Mouse (Mus musculus): ENCODE data around the gene Hes2.
A peak's percentile ranks its signal among the peaks of the same experiment; 100 is the strongest.

DNA sequence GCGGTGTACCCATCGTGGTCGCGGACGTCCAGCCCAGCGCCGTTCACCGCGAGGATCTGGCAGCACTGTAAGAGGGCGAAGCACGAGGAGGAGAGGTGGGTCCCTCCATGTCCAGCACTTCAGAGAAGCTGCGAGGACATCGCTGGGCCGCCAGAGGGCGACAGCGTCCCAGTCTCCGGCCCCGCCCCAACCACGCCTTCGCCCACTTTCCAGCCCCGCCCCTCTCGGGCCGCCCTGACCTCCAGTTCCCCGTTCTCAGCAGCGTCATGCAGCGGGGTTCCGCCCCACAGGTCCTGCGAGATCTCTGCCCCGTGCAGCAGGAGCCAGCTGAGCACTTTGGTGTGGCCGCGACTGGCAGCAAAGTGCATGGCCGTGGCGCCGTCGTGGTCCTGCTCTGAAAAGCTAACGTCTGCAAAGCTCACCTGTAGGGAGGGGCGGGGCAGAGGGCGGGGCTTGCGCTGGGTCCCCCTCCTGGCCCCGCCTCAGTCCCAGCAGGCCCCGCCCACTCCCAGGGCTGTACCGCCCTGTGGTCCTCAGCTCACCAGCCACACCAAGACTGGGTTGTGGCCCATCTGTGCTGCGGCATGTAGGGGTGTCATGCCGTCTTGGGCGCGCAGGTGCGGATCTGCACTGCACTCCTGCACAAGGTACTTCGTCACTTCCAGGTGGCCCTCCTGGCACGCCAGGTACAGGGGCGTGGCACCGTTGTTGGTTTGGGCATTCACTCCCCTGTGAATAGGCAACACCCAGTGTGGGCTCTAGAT lies 20.0 kb upstream of the Hes2 start:
- peak; percentile 97 for TF ChIP-seq CTCF (IDR thresholded peaks at IDR 0.05; ENCODE audit: low read depth)
- TF ChIP-seq EP300 (IDR thresholded peaks at IDR 0.05; ENCODE audit: low read depth) = no peak
